Mouse (Mus musculus) left cerebral cortex, adult 18-20 months (tissue): ENCODE results near the gene 4921511C20Rik. TPM values are rescaled to one million over a fixed set of nuclear protein-coding genes. Genes with fewer than 3 reads are reported as not detected.

ENCODE experiments used
- DNase-seq, 2 experiments: peaks; one replicate each; pipeline ENCODE4 v3.0.0; 2021 to 2022; ENCODE audit warnings: low spot score in 2 of 2, mixed read lengths in 1 of 2
- long read RNA-seq, 2 experiments: library from polyadenylated mRNA; stranded (forward); transcript quantifications; one replicate each; pipeline ENCODE4 v2.0.0; 2021
- total RNA-seq, 2 experiments: library from RNA; stranded (reverse); gene quantifications; 2 replicates each; pipeline ENCODE4 v1.2.3; 2021

Gene 4921511C20Rik
- not detected for total RNA-seq
- long read RNA-seq, experiment 1: 0 reads
- long read RNA-seq, experiment 2: 0 reads

DNA sequence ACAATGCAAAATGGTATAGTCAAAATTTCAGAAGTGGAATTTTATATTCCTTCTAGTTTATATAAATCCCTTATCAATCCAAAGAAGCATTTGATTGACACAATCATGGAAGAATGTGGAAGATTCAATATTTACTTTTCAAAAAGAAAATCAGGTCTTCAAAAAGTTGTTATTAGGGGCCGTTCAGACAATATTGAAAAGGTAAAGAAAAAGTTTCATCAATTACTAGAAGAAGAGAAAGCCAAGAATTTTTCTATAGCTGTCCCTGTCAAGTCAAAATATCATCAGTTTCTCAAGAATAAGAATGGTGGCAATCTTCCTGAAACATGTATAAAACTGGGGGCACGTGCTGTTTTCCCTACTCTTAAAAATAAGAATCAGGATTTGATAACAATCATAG, at the start of gene 4921511C20Rik:
4921511C20Rik (plus strand) TSS at position 301 of the 400 bp plus-strand sequence.
- no peak for DNase-seq
